Mouse (Mus musculus) G1E (cell line): ENCODE measurements around the gene Klk9.

Experiments used
- CTCF ChIP-seq: IDR thresholded peaks from 2 replicates; pipeline ENCODE4 v1.5.1; 2012; ENCODE audit warnings: low read depth, low read length, inconsistent platforms, mixed read lengths
- GATA1 ChIP-seq: IDR thresholded peaks from 2 replicates; pipeline ENCODE4 v1.6.1; 2012; ENCODE audit warnings: borderline replicate concordance, low read length, inconsistent platforms, mixed read lengths
- POLR2AphosphoS5 ChIP-seq: IDR thresholded peaks from 2 replicates; pipeline ENCODE4 v1.6.1; 2012; ENCODE audit warnings: low read depth, low read length, inconsistent platforms; ENCODE audit not compliant: insufficient replicate concordance

- TF ChIP-seq GATA1 (no peak), CTCF (no peak), POLR2AphosphoS5 (no peak)
Measured at GRCm38 (mm10) chr7:43821581-43821980, 29.9 kb downstream of the Klk9 start.
